Mouse (Mus musculus) ovary, adult 10 weeks (tissue): ENCODE measurements around the gene Itm2b. TPM values are rescaled to one million over a fixed set of nuclear protein-coding genes. Genes with fewer than 3 reads are reported as not detected.

Experiments
- polyA plus RNA-seq: library from polyadenylated mRNA; stranded (reverse); fragments of 350-450 nt; fragmentation: Illumina TruSeq; extraction: RNeasy Lipid Tissue Mini Kit (QIAGEN cat#74804); gene quantifications from one replicate; pipeline ENCODE4 v1.2.3, GENCODE M21; 2014

Itm2b gene
- polyA plus RNA-seq: 2,060 TPM

GRCm38 (mm10) chr14:73384913-73385719, at the start of gene Itm2b:
Gene Itm2b (minus strand): TSS chr14:73385289.

GRCm38 (mm10) chr14:73325456-73326381, 59.4 kb downstream of the Itm2b start, which contains the start of gene Rb1:
Gene Rb1 (minus strand): TSS chr14:73325822.

Other genes with a start within 250 kb of the Itm2b start
- gene Lpar6, start 147.4 kb downstream of the Itm2b start, polyA plus RNA-seq: 16.2 TPM
- 102 TPM for gene Rb1, start 59.5 kb downstream of the Itm2b start, polyA plus RNA-seq
- 55.3 TPM for gene Med4, start 124.7 kb upstream of the Itm2b start, polyA plus RNA-seq
- 267 TPM for gene Sucla2, start 140.0 kb upstream of the Itm2b start, polyA plus RNA-seq
- gene Nudt15, start 163.0 kb upstream of the Itm2b start, polyA plus RNA-seq: 7.1 TPM